ENCODE assay signal across 15 mouse cellular contexts in genomic region chr15:84254387-84254786, GRCm38 (mm10). TPM values are rescaled to one million over a fixed set of nuclear protein-coding genes. Genes with fewer than 3 reads are reported as not detected.
DNase-seq lines count a peak whose midpoint lies in the region; ATAC-seq and TF ChIP-seq lines count a peak whose summit lies in the region.
"Had no signal": no experiment of that assay in that cellular context is flagged by ENCODE, and none has a peak within 500 bp of the region (broad histone marks: within the 10 kb centered on the region; RNA-seq: fewer than 3 reads in every experiment).

No protein-coding gene starts in this region.

- H3K27ac ChIP-seq in heart, embryonic 12.5 days (ENCODE audit: poor library complexity, severe bottlenecking), result peak overlapping the region; percentile 97
- peak overlapping the region; percentile 93 for H3K27ac ChIP-seq in layer of hippocampus, adult 2 months
- peak overlapping the region; percentile 35; the same call in 1 of the 2 replicates for H3K27ac ChIP-seq in embryonic facial prominence, embryonic 10.5 days (replicated peaks)
- 0 out of 2 replicates have a peak overlapping the region, but pooled peaks have one; percentile 10 for H3K27ac ChIP-seq in embryonic facial prominence, embryonic 14.5 days (replicated peaks; ENCODE audit: low read depth, low read length)
- H3K27ac ChIP-seq: embryonic facial prominence, embryonic 12.5 days; kidney, postnatal 0 days; liver, embryonic 14.5 days had no signal

- H3K9me3 ChIP-seq in heart, embryonic 12.5 days (replicated peaks), result no peaks in the 10 kb centered on the region
- no peaks in the 10 kb centered on the region for H3K9me3 ChIP-seq in embryonic facial prominence, embryonic 10.5 days
- no peaks in the 10 kb centered on the region for H3K9me3 ChIP-seq in embryonic facial prominence, embryonic 14.5 days (ENCODE audit: control insufficient read depth, low read length)
- H3K9me3 ChIP-seq: embryonic facial prominence, embryonic 12.5 days had no signal

- H3K4me2 ChIP-seq in heart, embryonic 12.5 days, result no peak overlapping the region
- H3K4me2 ChIP-seq in embryonic facial prominence, embryonic 14.5 days (ENCODE audit: low read depth, low read length), result no peak overlapping the region
- H3K4me2 ChIP-seq: embryonic facial prominence, embryonic 12.5 days; midbrain, embryonic 11.5 days had no signal

- no peaks in the 10 kb centered on the region for H3K36me3 ChIP-seq in heart, embryonic 12.5 days
- H3K36me3 ChIP-seq in embryonic facial prominence, embryonic 10.5 days (replicated peaks), result no peaks in the 10 kb centered on the region
- H3K36me3 ChIP-seq in embryonic facial prominence, embryonic 14.5 days (ENCODE audit: control insufficient read depth, insufficient read depth, low read length), result no peaks in the 10 kb centered on the region
- H3K36me3 ChIP-seq: embryonic facial prominence, embryonic 12.5 days had no signal

- no peak overlapping the region for H3K4me3 ChIP-seq in heart, embryonic 12.5 days
- no peak overlapping the region for H3K4me3 ChIP-seq in layer of hippocampus, adult 2 months
- H3K4me3 ChIP-seq in embryonic facial prominence, embryonic 10.5 days, result no peak overlapping the region
- no peak overlapping the region for H3K4me3 ChIP-seq in embryonic facial prominence, embryonic 14.5 days (ENCODE audit: low read depth, low read length)
- H3K4me3 ChIP-seq: embryonic facial prominence, embryonic 12.5 days had no signal

- no peaks in the 10 kb centered on the region for H3K27me3 ChIP-seq in heart, embryonic 12.5 days (replicated peaks)
- H3K27me3 ChIP-seq in embryonic facial prominence, embryonic 10.5 days (replicated peaks; ENCODE audit: low read depth, poor library complexity, severe bottlenecking), result peaks cover 5% of the 10 kb centered on the region; the same call in 1 of the 2 replicates
- H3K27me3 ChIP-seq in embryonic facial prominence, embryonic 14.5 days (replicated peaks; ENCODE audit: control insufficient read depth, insufficient read depth, low read length), result no peaks in the 10 kb centered on the region

- H3K4me1 ChIP-seq in heart, embryonic 12.5 days (replicated peaks), result peaks cover 91% of the 10 kb centered on the region
- H3K4me1 ChIP-seq in embryonic facial prominence, embryonic 10.5 days, result peaks cover 62% of the 10 kb centered on the region
- H3K4me1 ChIP-seq in embryonic facial prominence, embryonic 14.5 days (ENCODE audit: control insufficient read depth, insufficient read depth, low read length), result 0 out of 2 replicates have a peak, but pooled peaks cover 10% of the 10 kb centered on the region

- WGBS in heart, embryonic 12.5 days, result 54% methylated on average over 8 of the region's 8 CpGs
- WGBS in embryonic facial prominence, embryonic 10.5 days, result 81% methylated on average over 8 of the region's 8 CpGs
- WGBS in embryonic facial prominence, embryonic 14.5 days, result 67% methylated on average over 8 of the region's 8 CpGs

- intact Hi-C loops in heart, postnatal 14 days (cut with DNase I), result no loop called here

- ATAC-seq in heart, embryonic 12.5 days (ENCODE audit: insufficient number of reproducible peaks, low FRiP score), result no peak
- no peak for ATAC-seq in embryonic facial prominence, embryonic 14.5 days (ENCODE audit: low read depth)
- ATAC-seq: hindbrain, embryonic 16.5 days had no signal

- DNase-seq in heart, postnatal 14 days, result no peak
- no peak for DNase-seq in layer of hippocampus, adult 2 months (ENCODE audit: low spot score in 2 of 2)
- no peak for DNase-seq in layer of hippocampus, adult 9-11 months
- no peak for DNase-seq in embryonic facial prominence, embryonic 10.5 days (ENCODE audit: low spot score)
- no peak for DNase-seq in embryonic facial prominence, embryonic 14.5 days (ENCODE audit: low spot score)
- no peak for DNase-seq in right cerebral cortex, adult 18-20 months
- DNase-seq: kidney, adult 18-20 months; thymus, postnatal 25 days had no signal

- no peak for TF ChIP-seq CTCF in layer of hippocampus, adult 2 months (conservative IDR thresholded peaks at IDR 0.05)

- no peak overlapping the region for H3K9ac ChIP-seq in heart, embryonic 12.5 days
- no peak overlapping the region for H3K9ac ChIP-seq in embryonic facial prominence, embryonic 14.5 days (ENCODE audit: low read depth, low read length)
- H3K9ac ChIP-seq: embryonic facial prominence, embryonic 12.5 days; forebrain, postnatal 0 days; liver, embryonic 14.5 days had no signal

RNA-seq across cellular contexts. Expression of gene Parvb, which starts 22.5 kb away (rescaled TPM):
- polyA plus RNA-seq in heart, embryonic 12.5 days (2016; fragmentation: Nextera tagmentation; extraction: Ambion mirVana), result 13.5 and 13.8 TPM in 2 replicates
- 100 to 1,000 TPM; 149 to 151 TPM for total RNA-seq in heart, postnatal 14 days (2021)
- 10 to 100 TPM; 29.9 to 34.0 TPM for total RNA-seq in layer of hippocampus, adult 2 months (2021)
- polyA plus RNA-seq in embryonic facial prominence, embryonic 10.5 days (2016; fragmentation: Nextera tagmentation; extraction: Ambion mirVana), result 7.1 and 8.4 TPM in 2 replicates
- 5.0 and 7.8 TPM in 2 replicates for polyA plus RNA-seq in embryonic facial prominence, embryonic 14.5 days (2014; fragmentation: Nextera tagmentation; extraction: Ambion mirVana)

Comparison
In these comparisons a context has a peak if more than half of its experiments do, and no peak if none do; other contexts are left out.
1. H3K27ac ChIP-seq: peak in every context shown above with its lines; median percentile 97 in heart, embryonic 12.5 days; 93 in layer of hippocampus, adult 2 months; 35 in embryonic facial prominence, embryonic 10.5 days; 10 in embryonic facial prominence, embryonic 14.5 days.